Comparison of ENCODE assay signal across 23 mouse cellular contexts in genomic region chr2:57424879-57425278, GRCm38 (mm10).
A peak's percentile ranks its signal among the peaks of the same experiment; 100 is the strongest.
DNase-seq lines count a peak whose midpoint lies in the region; ATAC-seq lines count a peak whose summit lies in the region.
"Had no signal": no experiment of that assay in that cellular context is flagged by ENCODE, and none has a peak within 500 bp of the region (broad histone marks: within the 10 kb centered on the region; RNA-seq: fewer than 3 reads in every experiment).

No protein-coding gene starts in this region.

- H3K36me3 ChIP-seq in embryonic facial prominence, embryonic 15.5 days: no peaks in the 10 kb centered on the region
- H3K36me3 ChIP-seq in embryonic facial prominence, embryonic 10.5 days (replicated peaks): no peaks in the 10 kb centered on the region
- H3K36me3 ChIP-seq: embryonic facial prominence, embryonic 12.5 days; forebrain, embryonic 10.5 days; forebrain, embryonic 12.5 days had no signal

- intact Hi-C loops in left cerebral cortex, postnatal 10 days (cut with DNase I): no loop called here

- 77% methylated on average over 8 of the region's 8 CpGs for WGBS in embryonic facial prominence, embryonic 15.5 days
- 87% methylated on average over 8 of the region's 8 CpGs for WGBS in embryonic facial prominence, embryonic 10.5 days

- DNase-seq in adrenal gland, postnatal 10 days: peak; percentile 3
- no peak for DNase-seq in adrenal gland, postnatal 25 days
- DNase-seq in embryonic facial prominence, embryonic 10.5 days (ENCODE audit: low spot score): no peak
- no peak for DNase-seq in urinary bladder, adult 18-20 months (ENCODE audit: low spot score in 2 of 2)
- no peak for DNase-seq in left cerebral cortex, postnatal 10 days (ENCODE audit: extremely low spot score in 1 of 2, low spot score in 2 of 2)
- DNase-seq: adrenal gland, adult 8-10 months; B cell, adult 2 months; cerebellum, adult 11 months; cerebellum, adult 18-20 months; cerebellum, adult 8-10 months; cerebellum, adult 9-11 months; cerebellum, postnatal 14 days; cerebellum, postnatal 36 days; embryo, embryonic 11 days had no signal

- no peaks in the 10 kb centered on the region for H3K4me1 ChIP-seq in embryonic facial prominence, embryonic 15.5 days
- H3K4me1 ChIP-seq in embryonic facial prominence, embryonic 10.5 days: no peaks in the 10 kb centered on the region
- H3K4me1 ChIP-seq: embryonic facial prominence, embryonic 12.5 days; forebrain, embryonic 10.5 days; forebrain, embryonic 12.5 days had no signal

- H3K9ac ChIP-seq in embryonic facial prominence, embryonic 15.5 days: no peak overlapping the region
- H3K9ac ChIP-seq: embryonic facial prominence, embryonic 12.5 days; forebrain, embryonic 12.5 days had no signal

- H3K4me2 ChIP-seq in embryonic facial prominence, embryonic 15.5 days (replicated peaks): no peak overlapping the region
- H3K4me2 ChIP-seq: embryonic facial prominence, embryonic 12.5 days; forebrain, embryonic 12.5 days had no signal

- H3K27me3 ChIP-seq in embryonic facial prominence, embryonic 15.5 days: no peaks in the 10 kb centered on the region
- no peaks in the 10 kb centered on the region for H3K27me3 ChIP-seq in embryonic facial prominence, embryonic 10.5 days (replicated peaks; ENCODE audit: low read depth, poor library complexity, severe bottlenecking)
- H3K27me3 ChIP-seq: embryonic facial prominence, embryonic 12.5 days; forebrain, embryonic 12.5 days had no signal

- no peak overlapping the region for H3K4me3 ChIP-seq in embryonic facial prominence, embryonic 15.5 days (replicated peaks)
- no peak overlapping the region for H3K4me3 ChIP-seq in embryonic facial prominence, embryonic 10.5 days
- H3K4me3 ChIP-seq: embryonic facial prominence, embryonic 12.5 days; erythroblast, embryonic 14.5 days; forebrain, embryonic 10.5 days; forebrain, embryonic 12.5 days had no signal

- ATAC-seq in embryonic facial prominence, embryonic 15.5 days (ENCODE audit: insufficient number of reproducible peaks, low FRiP score, low TSS enrichment, low read depth): peak; percentile 51; the same call in 1 of the 2 replicates
- ATAC-seq in megakaryocyte progenitor cell, adult 5-6 weeks (replicated peaks; ENCODE audit: poor library complexity): peak; percentile 12; the same call in 1 of the 2 replicates
- ATAC-seq: CD4-positive, CD25-positive, alpha-beta regulatory T cell, adult 4 months; forebrain, embryonic 14.5 days; forebrain, embryonic 16.5 days had no signal

- H3K27ac ChIP-seq in embryonic facial prominence, embryonic 15.5 days (replicated peaks): no peak overlapping the region
- H3K27ac ChIP-seq in embryonic facial prominence, embryonic 10.5 days (replicated peaks): no peak overlapping the region
- H3K27ac ChIP-seq: embryonic facial prominence, embryonic 12.5 days; forebrain, embryonic 10.5 days; forebrain, embryonic 12.5 days had no signal

- no peaks in the 10 kb centered on the region for H3K9me3 ChIP-seq in embryonic facial prominence, embryonic 15.5 days (replicated peaks)
- peaks cover 3% of the 10 kb centered on the region; the same call in 1 of the 2 replicates for H3K9me3 ChIP-seq in embryonic facial prominence, embryonic 10.5 days
- H3K9me3 ChIP-seq: embryonic facial prominence, embryonic 12.5 days; forebrain, embryonic 10.5 days; forebrain, embryonic 12.5 days had no signal
